Mouse (Mus musculus) hindbrain, embryonic 10.5 days (tissue): ENCODE results near the gene Cers6. TPM values are rescaled to one million over a fixed set of nuclear protein-coding genes. Genes with fewer than 3 reads are reported as not detected.

ENCODE experiments used
- DNase-seq: peaks from one replicate; pipeline ENCODE4 v3.0.0-alpha.2; 2017; ENCODE audit warnings: low spot score
- H3K27ac ChIP-seq: fragments of 300-500 bp; sonication (generic); 2 replicates; pipeline ENCODE4 v1.5.1; 2016; ENCODE audit warnings: mild to moderate bottlenecking, moderate library complexity
- H3K27me3 ChIP-seq: fragments of 300-500 bp; sonication (generic); 2 replicates; pipeline ENCODE4 v1.6.1; 2016; ENCODE audit warnings: mild to moderate bottlenecking; ENCODE audit not compliant: poor library complexity, insufficient read depth, severe bottlenecking
- H3K36me3 ChIP-seq: fragments of 300-500 bp; sonication (generic); 2 replicates; pipeline ENCODE4 v1.6.1; 2016; ENCODE audit warnings: mild to moderate bottlenecking, moderate library complexity
- H3K4me1 ChIP-seq: fragments of 300-500 bp; sonication (generic); replicated peaks from 2 replicates; pipeline ENCODE4 v1.6.1; 2016; ENCODE audit warnings: mild to moderate bottlenecking
- H3K4me3 ChIP-seq: fragments of 300-500 bp; sonication (generic); 2 replicates; pipeline ENCODE4 v1.5.1; 2016; ENCODE audit warnings: mild to moderate bottlenecking, moderate library complexity
- H3K9me3 ChIP-seq: fragments of 300-500 bp; sonication (generic); 2 replicates; pipeline ENCODE4 v1.6.1; 2016; ENCODE audit warnings: mild to moderate bottlenecking, moderate library complexity
- WGBS: fragments of 180-500 bp; shearing (Covaris S2); methylation state at CpG from one replicate; pipeline ENCODE4 v1.1.7; 2016; 5-methylcytosine and 5-hydroxymethylcytosine counted together
- polyA plus RNA-seq: library from polyadenylated mRNA; unstranded; fragments of >200 nt; fragmentation: Nextera tagmentation; extraction: Ambion mirVana; gene quantifications from 2 replicates; pipeline ENCODE4 v1.2.1, GENCODE M21; 2016

The Cers6 gene
- polyA plus RNA-seq, 1 experiment from 2014 or later, result 36.8 TPM

DNA sequence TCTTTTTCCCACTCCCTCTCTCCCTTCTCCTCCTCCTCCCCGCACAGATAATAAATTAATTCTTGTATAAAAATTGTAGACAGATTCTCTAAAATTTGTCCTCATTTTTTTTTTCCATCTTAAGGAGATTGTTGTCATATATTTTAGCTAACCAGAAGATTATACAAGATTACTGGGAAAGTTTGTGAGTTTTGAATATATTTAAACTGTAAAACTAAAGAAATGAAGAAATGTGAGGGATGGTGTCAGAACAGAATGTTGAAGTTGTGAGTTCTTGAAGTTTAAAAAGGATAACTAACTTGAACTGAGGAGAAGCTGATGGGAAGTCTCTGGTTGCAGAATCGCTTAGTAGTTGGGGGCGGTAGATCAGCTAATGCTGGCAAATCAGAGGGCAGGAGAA is 76.6 kb downstream of the Cers6 start:
- no peak for DNase-seq
- H3K9me3 ChIP-seq, result no peaks in the 10 kb centered on the region
- WGBS, result 96% methylated on average over 3 of the region's 3 CpGs

DNA sequence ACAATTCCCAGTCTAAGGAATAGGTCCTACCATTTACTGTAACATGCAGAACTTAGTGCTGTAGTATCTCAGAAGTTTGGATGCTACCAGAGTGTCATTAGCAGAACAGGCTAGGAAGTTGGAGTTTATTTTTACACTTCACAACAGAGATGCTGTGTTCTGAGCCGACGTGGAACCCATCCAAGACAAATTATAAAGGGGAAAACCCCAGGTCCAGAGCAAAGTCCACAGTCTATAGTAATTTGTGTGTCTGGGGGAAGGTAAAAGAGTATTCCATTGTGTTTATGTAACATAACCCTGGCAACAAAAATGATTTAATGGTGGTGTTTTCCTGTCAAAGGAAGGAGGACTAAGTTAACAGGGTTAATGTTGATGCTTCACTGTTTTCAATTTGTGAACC is 83.7 kb downstream of the Cers6 start:
- Histone ChIP-seq H3K27ac (no peak overlapping the region), H3K27me3 (no peaks in the 10 kb centered on the region), H3K9me3 (no peaks in the 10 kb centered on the region), H3K36me3 (peaks cover 17% of the 10 kb centered on the region), H3K4me1 (no peaks in the 10 kb centered on the region), H3K4me3 (no peak overlapping the region)
- no peak for DNase-seq
- 85% methylated on average over 2 of the region's 2 CpGs for WGBS

More for the DNA sequence above, 76.6 kb downstream of the Cers6 start:
- Histone ChIP-seq H3K27ac (no peak overlapping the region), H3K4me1 (no peaks in the 10 kb centered on the region), H3K27me3 (no peaks in the 10 kb centered on the region), H3K4me3 (no peak overlapping the region), H3K36me3 (peaks cover 20% of the 10 kb centered on the region)

DNA sequence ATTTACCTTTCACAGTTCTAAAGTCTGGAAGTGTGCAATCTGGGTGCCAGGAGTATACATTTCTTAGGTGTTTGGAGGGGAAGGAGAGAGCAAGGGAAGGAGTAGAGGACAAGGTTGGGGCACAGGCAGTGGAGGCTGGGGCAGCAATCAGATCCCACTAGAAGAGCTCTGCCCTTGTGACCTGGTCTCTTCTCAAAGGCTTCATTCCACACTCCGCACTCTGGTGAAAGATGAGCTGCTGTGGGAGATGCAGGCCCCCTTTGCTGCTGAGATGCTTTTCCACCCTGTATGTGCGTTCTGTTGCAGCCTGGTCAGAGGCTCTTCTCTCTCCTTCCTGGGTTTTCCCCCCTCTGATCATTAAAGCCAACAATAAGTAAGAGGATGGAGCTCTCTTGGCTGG is 84.7 kb downstream of the Cers6 start:
- no peaks in the 10 kb centered on the region for H3K27me3 ChIP-seq
- no peak overlapping the region for H3K27ac ChIP-seq
- DNase-seq, result no peak
- 0 out of 2 replicates have a peak, but pooled peaks cover 2% of the 10 kb centered on the region for H3K9me3 ChIP-seq
- H3K4me1 ChIP-seq, result no peaks in the 10 kb centered on the region
- H3K4me3 ChIP-seq, result no peak overlapping the region
- 72% methylated on average over 2 of the region's 2 CpGs for WGBS
- peaks cover 23% of the 10 kb centered on the region for H3K36me3 ChIP-seq

DNA sequence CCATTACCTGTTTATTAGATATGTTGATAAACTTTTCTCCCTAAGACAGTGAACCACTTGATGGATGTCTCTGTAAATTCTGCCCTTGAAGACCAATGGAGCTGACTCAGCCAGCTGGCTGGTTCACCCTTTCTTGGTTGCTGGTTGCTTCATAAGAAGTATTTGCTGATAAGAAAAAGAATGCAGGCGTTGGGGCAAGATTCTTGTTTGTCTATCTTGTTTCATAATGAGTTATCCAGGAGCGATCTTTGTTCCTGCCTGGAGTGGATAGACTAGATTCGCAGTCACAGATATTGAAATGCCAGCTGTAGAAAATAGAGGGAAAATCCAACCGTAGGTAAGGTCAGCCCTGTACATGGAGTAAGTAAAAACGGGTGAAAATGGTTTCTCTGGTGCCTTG is 85.6 kb downstream of the Cers6 start:
- Histone ChIP-seq H3K4me3 (no peak overlapping the region), H3K27ac (no peak overlapping the region), H3K27me3 (no peaks in the 10 kb centered on the region), H3K9me3 (peaks cover 4% of the 10 kb centered on the region; the same call in 1 of the 2 replicates), H3K36me3 (peaks cover 31% of the 10 kb centered on the region), H3K4me1 (no peaks in the 10 kb centered on the region)
- DNase-seq, result no peak
- WGBS, result 92% methylated on average over 5 of the region's 5 CpGs

DNA sequence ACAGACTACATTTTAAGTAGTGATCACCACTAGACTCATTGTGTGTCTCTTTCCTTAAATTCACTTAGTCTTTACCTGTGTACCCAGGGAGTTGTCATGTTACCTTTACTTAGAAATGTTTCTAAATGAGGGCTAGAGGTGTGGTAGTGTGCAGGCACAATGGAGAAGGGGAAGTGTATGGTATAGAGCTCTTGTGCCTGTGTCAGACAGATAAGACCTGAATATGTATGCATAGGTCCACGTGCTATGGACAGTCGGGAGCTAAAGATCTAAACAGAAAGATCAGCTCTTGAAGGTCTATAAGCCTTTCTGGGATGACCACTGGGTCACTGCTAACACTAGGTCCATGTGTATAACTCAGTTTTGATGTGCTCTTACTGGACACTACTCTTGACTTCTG is 87.9 kb downstream of the Cers6 start:
- WGBS, result 98% methylated on average over 2 of the region's 2 CpGs

DNA sequence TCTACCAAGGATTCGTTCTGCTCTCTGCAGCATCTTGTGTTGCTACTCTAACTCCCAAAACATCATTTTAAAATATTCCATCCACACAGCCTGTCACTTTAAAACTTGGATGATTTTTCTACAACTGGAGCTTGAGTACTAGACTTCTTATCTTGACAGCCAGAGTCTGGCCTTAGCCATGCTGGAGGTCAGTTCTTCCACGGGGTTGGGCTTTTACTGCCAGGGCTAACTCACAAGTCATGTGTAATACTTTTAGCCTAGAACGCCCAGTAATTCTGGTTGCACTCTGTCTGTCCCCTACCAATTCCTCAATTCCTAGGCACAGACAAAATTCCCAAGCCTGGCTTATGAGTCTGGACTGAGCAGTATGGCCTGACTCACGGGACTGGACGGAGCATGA is 88.5 kb downstream of the Cers6 start:
- Histone ChIP-seq H3K4me3 (no peak overlapping the region), H3K9me3 (peaks cover 7% of the 10 kb centered on the region; the same call in 1 of the 2 replicates), H3K27me3 (no peaks in the 10 kb centered on the region), H3K27ac (no peak overlapping the region), H3K4me1 (no peaks in the 10 kb centered on the region), H3K36me3 (peaks cover 32% of the 10 kb centered on the region)
- no peak for DNase-seq
- 89% methylated on average over 5 of the region's 5 CpGs for WGBS

More for the DNA sequence above, 87.9 kb downstream of the Cers6 start:
- peaks cover 7% of the 10 kb centered on the region; the same call in 1 of the 2 replicates for H3K9me3 ChIP-seq
- H3K27ac ChIP-seq, result no peak overlapping the region
- no peak for DNase-seq
- no peaks in the 10 kb centered on the region for H3K4me1 ChIP-seq
- no peak overlapping the region for H3K4me3 ChIP-seq
- H3K36me3 ChIP-seq, result peaks cover 32% of the 10 kb centered on the region
- no peaks in the 10 kb centered on the region for H3K27me3 ChIP-seq

DNA sequence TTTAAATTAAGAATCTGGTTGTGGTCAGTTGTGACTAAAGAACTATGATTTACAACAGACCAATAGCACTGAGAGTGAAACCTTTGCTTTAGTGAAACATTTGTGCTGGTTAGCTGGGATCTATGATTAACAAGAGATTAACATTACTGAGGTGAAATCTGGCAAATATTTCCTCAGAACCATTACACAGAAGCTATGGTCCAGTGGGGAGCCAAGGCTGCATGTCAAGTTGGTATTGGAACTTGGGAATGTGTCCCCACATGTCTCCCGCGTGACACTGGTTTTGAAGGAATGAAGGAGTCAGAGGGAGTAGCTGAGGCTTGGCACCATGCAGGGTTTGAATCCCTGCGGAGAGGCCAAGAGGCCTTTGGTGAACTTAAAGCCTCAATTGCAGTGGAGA is 90.5 kb downstream of the Cers6 start:
- Histone ChIP-seq H3K9me3 (peaks cover 7% of the 10 kb centered on the region; the same call in 1 of the 2 replicates), H3K4me1 (no peaks in the 10 kb centered on the region), H3K27ac (no peak overlapping the region), H3K4me3 (no peak overlapping the region), H3K36me3 (peaks cover 32% of the 10 kb centered on the region), H3K27me3 (no peaks in the 10 kb centered on the region)
- 93% methylated on average over 3 of the region's 3 CpGs for WGBS
- no peak for DNase-seq

DNA sequence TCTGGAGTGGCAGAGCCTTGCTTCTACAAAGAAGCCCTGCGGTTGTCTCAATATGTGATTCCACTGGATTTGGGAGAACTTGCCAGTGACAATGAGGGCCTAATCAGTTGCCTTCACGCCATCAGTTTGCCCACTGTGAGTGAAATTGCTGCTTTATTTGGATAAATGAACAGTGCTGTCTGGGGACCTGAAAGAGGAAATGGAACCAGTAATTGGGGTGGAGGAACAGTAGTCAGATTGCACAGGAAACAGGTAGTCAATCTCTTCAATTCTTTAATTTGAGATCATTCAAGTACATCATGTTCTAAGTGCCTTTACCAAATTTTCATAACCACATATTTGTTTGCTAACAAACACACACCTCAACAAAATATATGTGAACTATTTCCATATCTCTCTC is 92.4 kb downstream of the Cers6 start:
- no peak overlapping the region for H3K4me3 ChIP-seq
- no peak overlapping the region for H3K27ac ChIP-seq
- peaks cover 7% of the 10 kb centered on the region; the same call in 1 of the 2 replicates for H3K9me3 ChIP-seq
- no peaks in the 10 kb centered on the region for H3K4me1 ChIP-seq
- H3K36me3 ChIP-seq, result peaks cover 28% of the 10 kb centered on the region
- no peaks in the 10 kb centered on the region for H3K27me3 ChIP-seq
- DNase-seq, result no peak
- 75% methylated on average over 2 of the region's 2 CpGs for WGBS

DNA sequence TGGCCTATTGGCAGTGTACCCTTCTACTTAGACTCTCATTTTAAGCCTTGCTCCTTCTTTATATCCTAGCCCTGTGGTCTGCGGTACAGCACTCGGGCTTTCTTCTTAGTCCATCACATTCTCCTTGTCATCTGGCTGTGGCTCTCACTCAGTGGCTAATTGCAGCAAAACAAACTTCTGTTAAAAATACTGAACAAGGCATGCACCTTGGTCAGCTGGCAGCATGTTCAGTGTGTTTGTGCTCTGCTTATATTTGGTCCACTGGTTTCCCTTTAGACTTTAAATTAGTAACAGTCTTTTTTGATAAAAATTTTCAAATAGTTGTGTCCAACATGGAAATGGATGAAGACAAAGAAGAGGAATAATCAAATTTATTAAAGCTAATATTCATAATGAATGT is 94.3 kb downstream of the Cers6 start:
- Histone ChIP-seq H3K4me3 (no peak overlapping the region), H3K36me3 (peaks cover 13% of the 10 kb centered on the region), H3K27ac (no peak overlapping the region), H3K4me1 (no peaks in the 10 kb centered on the region), H3K27me3 (no peaks in the 10 kb centered on the region), H3K9me3 (peaks cover 7% of the 10 kb centered on the region; the same call in 1 of the 2 replicates)
- no peak for DNase-seq
- WGBS, result 92% methylated on average over 2 of the region's 2 CpGs

DNA sequence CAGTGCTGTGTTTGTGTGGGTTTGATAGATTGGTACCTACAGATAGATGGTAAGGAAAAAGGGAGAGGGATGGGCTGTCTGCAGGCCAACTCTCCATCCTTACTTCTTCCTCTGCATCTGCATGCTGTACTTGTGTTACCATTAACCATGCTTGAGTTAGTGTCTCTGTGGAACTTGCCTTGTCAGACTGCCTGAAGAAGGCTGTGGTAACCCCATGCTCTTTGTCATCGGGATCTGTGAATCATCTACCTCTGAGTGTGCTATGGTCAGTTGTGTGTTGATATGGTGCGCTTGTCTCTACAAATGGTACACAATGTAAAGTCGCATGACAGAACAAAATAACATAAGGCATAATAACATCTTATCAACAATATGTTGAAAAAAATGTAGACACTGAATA is 94.9 kb downstream of the Cers6 start:
- H3K36me3 ChIP-seq, result peaks cover 7% of the 10 kb centered on the region; the same call in 1 of the 2 replicates
- no peaks in the 10 kb centered on the region for H3K27me3 ChIP-seq
- no peaks in the 10 kb centered on the region for H3K4me1 ChIP-seq
- DNase-seq, result no peak
- H3K9me3 ChIP-seq, result peaks cover 4% of the 10 kb centered on the region; the same call in 1 of the 2 replicates
- WGBS, result 95% methylated on average over 3 of the region's 3 CpGs
- no peak overlapping the region for H3K27ac ChIP-seq
- no peak overlapping the region for H3K4me3 ChIP-seq

DNA sequence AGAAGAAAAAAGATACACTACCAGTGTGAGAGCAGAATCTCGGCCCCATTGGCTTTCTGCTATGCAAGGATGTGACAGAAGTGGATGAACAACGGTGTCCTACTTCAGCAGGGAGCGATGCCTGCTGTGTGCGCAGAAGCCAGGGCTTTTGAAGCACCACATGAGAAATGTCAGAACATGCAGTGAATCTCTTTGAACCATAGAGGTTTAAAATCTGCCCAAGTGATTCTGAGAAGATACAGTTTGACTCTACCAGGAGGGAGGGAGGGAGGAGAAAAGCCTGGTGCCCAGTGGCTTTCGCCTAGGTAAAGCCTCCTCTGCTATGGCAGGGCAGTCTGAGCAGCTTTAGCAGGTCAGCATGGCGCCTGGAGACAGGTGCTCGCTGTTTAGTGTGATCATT is 96.6 kb downstream of the Cers6 start:
- no peak for DNase-seq
- Histone ChIP-seq H3K4me1 (no peaks in the 10 kb centered on the region), H3K9me3 (no peaks in the 10 kb centered on the region), H3K27ac (no peak overlapping the region), H3K36me3 (no peaks in the 10 kb centered on the region), H3K27me3 (no peaks in the 10 kb centered on the region), H3K4me3 (no peak overlapping the region)
- WGBS, result 75% methylated on average over 7 of the region's 7 CpGs

DNA sequence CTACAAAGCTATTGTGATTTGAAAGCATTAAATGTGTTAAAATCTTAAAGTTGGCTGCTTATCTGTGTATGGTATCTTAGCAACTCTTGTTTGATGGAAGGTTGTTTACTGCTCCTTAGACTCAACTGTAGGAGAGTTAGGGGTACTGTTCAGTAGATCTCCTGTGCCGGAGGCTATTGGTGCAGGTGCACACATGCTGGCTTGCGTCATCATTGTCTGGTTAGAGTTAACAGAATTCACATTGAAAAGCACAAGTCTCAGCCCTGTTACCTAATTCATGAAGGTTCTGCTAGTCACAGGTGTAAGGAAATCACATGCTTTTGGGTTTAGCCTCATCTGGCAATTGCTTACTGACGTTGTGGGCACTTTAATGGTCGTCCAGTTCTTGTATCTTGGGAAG is 98.3 kb downstream of the Cers6 start:
- Histone ChIP-seq H3K4me3 (no peak overlapping the region), H3K9me3 (no peaks in the 10 kb centered on the region), H3K27me3 (no peaks in the 10 kb centered on the region), H3K4me1 (no peaks in the 10 kb centered on the region), H3K36me3 (no peaks in the 10 kb centered on the region), H3K27ac (no peak overlapping the region)
- no peak for DNase-seq
- 97% methylated on average over 4 of the region's 4 CpGs for WGBS

DNA sequence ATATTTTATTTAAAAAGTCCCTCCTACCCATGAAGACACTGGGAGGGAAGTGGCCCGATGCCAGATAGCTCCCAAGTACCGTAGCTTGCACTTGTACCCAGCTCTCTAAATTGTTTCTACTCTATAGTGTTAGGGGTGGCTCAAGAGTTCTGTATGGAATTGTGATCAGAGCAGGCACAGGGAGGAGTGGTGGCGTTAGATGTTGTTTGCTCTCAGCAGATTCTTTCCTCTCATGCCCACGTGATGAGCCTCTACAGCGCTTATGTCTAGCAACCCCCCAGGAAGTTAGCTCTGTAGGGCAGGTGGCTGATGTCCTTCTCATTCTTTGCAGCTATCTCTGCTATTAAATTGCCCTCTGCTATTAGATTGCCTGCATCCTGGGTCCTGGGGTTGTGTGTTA is 98.8 kb downstream of the Cers6 start:
- WGBS, result 93% methylated on average over 5 of the region's 5 CpGs
- H3K9me3 ChIP-seq, result no peaks in the 10 kb centered on the region
- H3K4me1 ChIP-seq, result no peaks in the 10 kb centered on the region
- H3K4me3 ChIP-seq, result no peak overlapping the region
- H3K27me3 ChIP-seq, result no peaks in the 10 kb centered on the region
- no peaks in the 10 kb centered on the region for H3K36me3 ChIP-seq
- no peak for DNase-seq
- H3K27ac ChIP-seq, result no peak overlapping the region

DNA sequence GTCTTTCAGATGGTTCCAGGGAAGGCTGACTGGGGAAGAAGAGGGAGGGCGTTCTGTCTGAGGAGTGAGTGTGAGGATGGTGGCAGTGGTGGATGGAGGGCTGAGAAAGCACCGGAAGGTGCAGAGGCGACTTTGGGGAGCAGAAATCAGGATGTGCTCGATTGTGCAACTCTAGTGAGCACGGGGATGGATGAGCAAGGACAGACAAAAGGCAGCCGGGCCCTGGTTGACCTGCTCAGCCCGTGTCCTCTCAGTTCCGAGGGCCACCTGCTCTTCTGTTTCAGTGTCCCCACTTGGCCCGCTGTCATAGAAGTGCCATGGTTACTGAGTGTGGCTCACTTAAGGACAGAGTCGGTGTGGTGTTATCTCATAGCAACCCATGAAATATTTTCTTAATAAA is 99.4 kb downstream of the Cers6 start:
- Histone ChIP-seq H3K36me3 (no peaks in the 10 kb centered on the region), H3K4me3 (no peak overlapping the region), H3K9me3 (no peaks in the 10 kb centered on the region), H3K27me3 (no peaks in the 10 kb centered on the region), H3K27ac (no peak overlapping the region), H3K4me1 (no peaks in the 10 kb centered on the region)
- no peak for DNase-seq
- 90% methylated on average over 10 of the region's 10 CpGs for WGBS
